Mouse (Mus musculus) adrenal gland, postnatal 14 days (tissue): ENCODE measurements at regions not wholly inside any gene's neighbourhood (a gene's known extent, or its start where the extent isn't known, plus 50 kb on each side); places are given as distances from the start of the nearest gene placed in this dataset.

Experiments used
- DNase-seq: peaks from one replicate; pipeline ENCODE4 v3.0.0; 2021; ENCODE audit warnings: mixed read lengths

- no peak for DNase-seq
Measured at GRCm38 (mm10) chr13:60004611-60005010, 172.6 kb downstream of the Gas1 start.

DNA sequence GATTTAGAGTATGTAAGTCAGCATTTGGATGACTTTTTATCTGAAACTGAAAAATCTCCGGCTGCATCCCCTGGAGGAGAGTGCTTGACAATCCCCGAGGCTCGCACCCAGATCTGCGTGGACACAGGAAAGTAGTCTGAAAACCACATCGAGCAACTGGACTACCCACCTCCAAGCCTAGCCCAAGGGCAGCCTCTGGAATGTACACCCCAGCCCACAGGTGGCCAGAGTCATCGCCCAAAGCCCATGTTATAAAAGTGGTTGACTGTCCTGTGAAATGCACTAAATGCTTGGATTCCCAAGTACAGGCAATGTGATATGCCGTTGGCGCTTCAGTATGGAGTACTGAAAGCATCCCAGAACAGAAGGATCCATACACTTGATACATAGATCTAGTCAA is 175.1 kb downstream of the Gas1 start:
- DNase-seq: no peak

DNA sequence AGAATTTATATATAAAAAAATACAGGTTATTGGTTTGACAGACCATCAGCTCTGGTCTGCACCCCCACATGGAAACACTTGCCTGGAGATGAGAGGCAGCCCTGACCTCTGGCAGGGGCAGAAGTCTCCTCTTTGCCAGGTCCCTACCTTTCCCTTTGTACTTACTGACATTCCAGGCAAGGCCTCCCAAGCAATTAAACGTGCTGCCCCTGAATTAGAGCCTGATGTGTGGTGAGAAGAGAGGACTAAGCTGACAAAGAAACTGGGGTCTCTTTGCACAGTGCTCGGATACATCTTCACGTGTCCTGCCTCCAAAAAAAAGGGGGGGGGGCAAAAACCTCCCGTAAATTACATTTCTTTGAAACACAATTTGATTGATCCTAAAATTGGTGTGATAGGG is 175.5 kb downstream of the Gas1 start:
- no peak for DNase-seq

DNA sequence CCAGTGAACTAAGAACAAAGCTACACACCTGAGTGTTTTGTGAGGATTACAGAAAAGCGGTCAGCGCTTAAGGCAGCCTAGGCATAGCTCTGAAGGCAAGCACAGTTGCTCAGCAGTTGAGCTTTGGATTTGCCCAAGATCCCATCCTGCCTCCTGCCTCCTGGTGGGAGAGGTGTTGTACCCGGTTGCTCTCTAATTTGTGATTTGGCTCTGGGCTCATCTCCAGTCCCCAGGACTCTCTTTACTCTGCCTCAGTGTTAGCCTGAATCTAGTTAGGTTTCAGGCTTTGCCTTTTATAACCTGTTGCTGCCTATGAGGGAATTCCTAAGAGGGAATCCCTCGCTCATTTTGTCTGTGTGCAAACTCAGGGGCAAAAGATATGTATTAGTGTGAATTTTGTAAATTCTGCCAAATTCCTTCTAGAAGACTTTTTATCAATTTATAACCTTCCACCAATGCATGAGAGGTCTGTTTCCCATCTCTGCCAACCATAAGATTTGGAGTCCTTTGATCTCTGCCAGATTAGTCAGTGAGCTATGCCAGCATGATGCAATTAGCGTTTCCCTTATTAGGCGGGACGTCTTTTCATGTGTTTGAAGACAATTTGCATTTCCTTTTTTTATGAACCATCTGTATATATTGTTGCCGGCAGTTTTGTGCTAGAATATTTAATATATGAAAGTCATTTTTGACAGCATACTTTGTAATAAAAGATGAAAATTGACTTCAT is 176.4 kb downstream of the Gas1 start:
- no peak for DNase-seq

- DNase-seq: no peak
Measured at GRCm38 (mm10) chr13:59997431-59997830, 174.5 kb upstream of the Tut7 start.

- no peak for DNase-seq
Measured at GRCm38 (mm10) chr13:59996146-59996814, 173.3 kb upstream of the Tut7 start.

DNA sequence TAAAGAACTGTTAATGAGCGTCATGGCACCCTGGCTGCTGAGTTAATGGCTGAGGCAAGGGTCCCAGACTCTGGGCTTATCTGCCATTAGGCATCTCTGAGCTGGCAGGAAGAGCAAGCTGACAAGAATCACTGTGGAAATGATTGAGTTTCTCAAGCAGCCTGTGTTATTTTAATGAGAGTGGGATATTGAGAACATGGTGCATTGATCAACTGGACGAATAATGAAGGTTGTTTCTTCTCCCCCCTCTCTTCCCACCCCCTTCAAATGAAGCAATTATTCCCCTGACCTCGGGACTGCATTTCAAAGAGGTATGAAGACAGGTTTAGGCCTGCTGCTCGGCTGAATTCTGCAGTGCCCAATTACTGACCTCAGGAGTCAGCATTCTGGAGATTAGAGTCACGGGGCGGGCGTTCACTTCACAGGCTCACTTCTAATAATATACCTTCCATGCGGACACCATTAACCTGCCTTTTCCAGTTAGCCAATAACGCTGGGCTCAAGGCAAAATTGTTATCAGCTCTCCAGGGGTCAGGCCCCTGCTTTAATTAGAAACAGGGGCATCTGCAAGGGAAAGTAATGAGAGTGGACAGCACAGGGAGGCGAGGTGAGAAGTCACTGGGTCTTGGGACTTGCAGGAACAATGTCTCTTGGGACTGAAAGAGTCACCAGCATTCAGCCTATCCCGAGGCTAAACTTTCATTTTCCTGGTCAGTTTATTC is 170.0 kb upstream of the Tut7 start:
- DNase-seq: no peak

DNA sequence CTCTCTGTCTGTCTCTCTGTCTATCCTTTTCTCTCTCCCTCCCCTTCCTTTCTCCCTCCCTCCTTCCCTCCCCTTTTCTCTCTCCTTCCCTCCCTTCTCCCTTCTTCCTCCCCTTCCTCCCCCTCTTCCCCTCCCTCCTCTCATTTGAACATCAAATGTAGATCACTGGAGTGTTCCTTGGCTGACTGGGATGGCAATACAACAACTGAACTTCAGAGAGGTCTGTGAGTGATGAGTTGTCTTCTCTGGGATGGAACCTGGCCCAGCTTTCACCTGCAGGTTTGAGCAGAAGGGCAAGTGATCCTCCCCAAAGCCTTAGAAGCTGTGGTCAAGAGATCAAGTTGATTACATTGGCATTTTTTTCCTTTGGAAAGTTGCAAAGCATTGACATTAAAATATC is 169.4 kb upstream of the Tut7 start:
- no peak for DNase-seq

- DNase-seq: no peak
Measured at GRCm38 (mm10) chr13:59990402-59991280, 167.7 kb upstream of the Tut7 start.

- no peak for DNase-seq
Measured at GRCm38 (mm10) chr13:59988393-59988965, 165.5 kb upstream of the Tut7 start.

DNA sequence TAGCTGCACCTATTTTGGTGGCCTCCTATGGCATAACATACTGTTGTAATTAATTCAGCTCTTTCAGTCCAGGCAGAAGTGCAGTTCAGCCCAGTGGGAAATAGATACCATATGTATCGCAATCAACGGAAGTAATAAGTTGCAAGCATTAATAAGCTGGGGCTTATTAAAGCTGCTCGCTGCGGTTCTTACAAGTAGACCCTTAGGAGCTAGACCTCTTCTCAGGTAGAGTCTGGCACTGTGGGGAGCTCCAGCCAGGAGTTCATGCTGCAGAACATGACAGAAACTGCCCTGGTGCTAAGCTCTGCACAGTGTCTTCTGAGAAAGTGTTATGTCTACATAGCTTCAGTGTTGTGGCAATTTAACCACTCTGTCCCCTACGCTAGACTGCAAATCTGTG is 153.5 kb upstream of the Tut7 start:
- no peak for DNase-seq

DNA sequence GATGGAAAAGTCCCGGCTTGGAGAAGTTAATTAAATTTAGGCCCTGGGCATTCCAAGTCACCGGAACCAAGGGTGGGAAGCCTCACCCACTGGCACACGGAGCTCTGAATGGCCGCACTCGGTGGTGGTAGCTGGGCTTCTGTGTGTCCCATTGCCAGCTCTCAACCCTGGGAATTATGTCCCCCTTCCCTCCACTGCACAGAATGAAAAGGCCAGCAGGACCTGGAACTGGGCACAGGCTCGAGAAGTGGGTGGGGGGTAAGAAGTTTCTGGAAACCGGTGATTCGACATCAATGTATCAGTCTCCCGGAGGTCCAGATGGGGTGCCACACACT is 149.1 kb upstream of the Tut7 start:
- DNase-seq: no peak

DNA sequence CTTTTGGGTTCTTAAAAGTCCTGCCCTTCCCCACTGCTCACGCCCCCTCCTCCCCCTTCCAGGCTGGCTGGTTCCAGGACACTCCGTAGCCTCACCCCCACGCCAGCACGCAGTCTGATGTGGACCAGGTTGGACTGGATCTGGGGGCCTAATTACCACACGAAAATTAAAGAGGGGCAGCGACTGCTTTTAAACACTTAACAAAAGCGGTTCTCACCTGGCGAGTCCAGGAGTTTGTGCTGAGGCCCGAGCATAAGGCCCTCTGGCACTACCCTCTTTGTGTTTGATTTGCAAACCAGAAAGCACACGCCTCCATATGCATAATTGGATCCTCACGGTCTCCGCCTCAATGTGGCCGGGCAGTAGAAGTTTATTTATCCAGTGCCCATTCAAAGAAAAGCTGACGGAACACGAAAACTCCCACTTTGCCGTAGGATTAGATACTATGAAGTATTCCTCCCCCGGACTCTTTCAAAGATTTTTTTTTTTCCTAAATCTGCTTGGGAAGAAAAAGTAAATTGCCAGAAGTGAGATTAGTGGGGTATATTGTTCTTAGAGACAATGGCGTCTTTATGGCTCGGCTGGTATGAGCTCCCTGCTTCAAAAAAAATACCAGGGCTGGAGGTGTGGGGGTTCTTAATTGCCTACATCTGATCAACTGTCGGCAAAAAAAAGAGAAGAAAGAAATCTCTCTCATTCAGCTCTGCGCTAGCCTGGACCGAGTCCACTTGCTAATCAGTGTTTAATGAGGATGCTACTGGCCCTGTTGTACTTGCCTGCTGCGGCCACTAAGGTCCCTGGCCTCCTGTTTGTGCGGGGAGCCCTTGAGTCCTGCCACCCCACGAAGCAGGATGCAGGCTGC is 148.5 kb upstream of the Tut7 start:
- peak; percentile 36 for DNase-seq

GRCm38 (mm10) chr13:59970430-59970829 is 147.5 kb upstream of the Tut7 start:
- no peak for DNase-seq

DNA sequence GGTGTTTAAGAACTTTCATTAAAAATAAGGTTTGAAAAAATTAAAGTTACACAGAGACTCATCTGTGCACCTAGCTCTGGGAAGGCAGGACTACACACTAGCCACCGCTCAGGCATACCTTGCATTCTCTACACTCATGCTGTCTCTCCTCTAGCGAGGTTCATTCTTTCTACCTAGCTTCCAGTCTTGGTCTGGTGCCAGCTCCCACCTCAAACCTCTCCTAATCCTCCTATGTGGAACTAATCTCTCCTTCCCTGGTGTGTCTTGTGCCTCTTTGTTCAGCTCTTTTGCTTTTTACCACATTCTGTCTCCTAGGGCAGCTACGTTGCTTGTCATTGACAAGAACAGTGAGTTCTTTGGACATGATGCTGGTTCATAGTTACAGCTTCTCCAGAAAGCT is 146.5 kb upstream of the Tut7 start:
- DNase-seq: no peak

DNA sequence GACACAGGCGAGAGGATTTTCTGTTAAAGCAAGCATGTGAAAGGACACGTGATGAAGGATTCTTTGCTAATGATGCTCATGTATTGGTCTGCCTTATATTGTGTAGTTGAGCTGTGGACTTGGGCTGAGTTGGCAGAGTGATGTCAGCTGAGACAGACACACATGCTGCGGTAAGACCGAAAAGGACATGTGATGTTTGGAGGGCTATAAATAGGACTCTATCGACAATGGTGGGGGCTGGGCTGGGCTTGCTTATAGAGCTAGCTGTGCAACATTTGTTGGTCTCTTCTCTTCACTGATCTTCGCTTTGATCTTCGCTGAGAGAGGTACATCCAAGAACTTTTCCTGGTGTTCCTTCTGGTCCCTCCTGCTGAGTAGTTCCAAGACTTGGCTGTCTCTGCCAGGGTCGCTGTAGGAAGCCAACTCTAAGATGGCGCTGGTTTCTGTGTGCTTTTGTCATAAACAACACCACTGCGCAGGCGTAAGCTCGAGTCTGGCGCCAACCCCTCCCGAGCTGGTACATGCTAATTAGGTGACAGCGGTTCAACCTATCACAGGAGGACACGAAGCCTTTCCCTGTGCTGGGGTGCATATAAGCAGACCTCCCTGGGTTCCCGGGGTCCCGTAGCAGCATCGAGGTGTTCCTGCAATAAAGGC is 145.8 kb upstream of the Tut7 start:
- DNase-seq: no peak

DNA sequence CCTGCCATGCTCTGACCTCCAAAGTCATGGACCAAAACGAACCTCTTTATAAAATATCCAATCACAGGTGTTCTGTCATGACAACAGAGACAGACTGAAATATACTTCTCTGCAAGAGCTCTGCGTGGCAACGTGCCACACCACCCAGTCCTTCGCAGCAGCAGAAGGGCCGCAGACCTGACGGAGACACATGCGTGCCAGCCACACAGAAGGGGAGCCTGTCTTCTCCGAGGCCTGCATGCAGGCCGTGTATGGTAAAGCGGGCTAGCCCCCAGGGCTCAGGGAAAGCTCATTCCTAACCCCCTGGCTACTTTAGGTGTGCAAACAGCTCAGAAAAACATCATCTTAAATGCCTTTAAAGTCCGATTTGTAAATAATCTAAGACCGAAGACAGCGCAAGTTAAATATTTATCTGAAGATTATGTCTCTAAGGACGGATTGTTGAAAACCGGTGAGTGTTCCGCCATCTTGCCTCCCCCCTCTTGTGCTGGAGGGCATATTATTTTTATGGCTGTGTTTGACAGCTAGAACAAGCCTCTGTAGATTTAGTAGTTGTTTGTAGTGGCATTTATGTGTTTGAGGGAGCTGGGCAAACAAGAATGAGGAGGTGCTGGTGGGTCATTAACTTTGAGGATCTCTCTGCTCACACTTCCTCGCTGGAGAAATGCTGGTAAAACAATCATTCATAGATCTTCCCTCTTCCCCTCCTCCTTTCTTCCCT is 143.7 kb upstream of the Tut7 start:
- no peak for DNase-seq

DNA sequence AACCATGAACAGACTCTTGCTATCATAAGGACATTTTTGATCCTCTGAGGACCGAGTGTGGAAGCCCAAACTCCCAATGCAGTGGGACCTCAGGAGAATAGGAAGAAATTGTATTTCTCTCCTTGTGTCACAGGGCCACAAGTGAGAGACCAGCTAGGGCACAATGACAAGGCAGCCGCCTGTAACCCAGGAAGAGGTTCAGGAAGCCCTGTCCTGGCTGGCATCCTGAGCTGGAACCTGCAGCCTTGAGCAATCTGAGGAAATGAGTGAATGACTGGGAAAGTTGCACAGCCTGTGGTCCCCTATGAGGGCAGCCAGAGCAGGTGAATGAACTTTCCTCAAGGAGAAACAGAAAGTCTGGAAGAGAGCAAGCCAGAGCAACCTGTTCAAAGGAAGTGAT is 142.0 kb upstream of the Tut7 start:
- DNase-seq: no peak

GRCm38 (mm10) chr13:59962676-59963664 is 140.0 kb upstream of the Tut7 start:
- DNase-seq: no peak
